Mouse (Mus musculus): ENCODE measurements at regions not wholly inside any gene's neighbourhood (a gene's known extent, or its start where the extent isn't known, plus 50 kb on each side); places are given as distances from the start of the nearest gene placed in this dataset.
A peak's percentile ranks its signal among the peaks of the same experiment; 100 is the strongest.

GRCm38 (mm10) chr15:94046186-94046585 lies 419.0 kb downstream of the Adamts20 start:
- DNase-seq (ENCODE audit: low read depth): no peak

GRCm38 (mm10) chr15:94045131-94045756 lies 420.0 kb downstream of the Adamts20 start:
- no peak for TF ChIP-seq POLR2A (IDR thresholded peaks at IDR 0.05; ENCODE audit: borderline replicate concordance, extremely low read depth, insufficient read depth, insufficient read length, poor library complexity, severe bottlenecking)
- no peak for TF ChIP-seq CTCF (IDR thresholded peaks at IDR 0.05; ENCODE audit: borderline replicate concordance, extremely low read depth, insufficient read depth, insufficient read length)
- DNase-seq (ENCODE audit: low read depth): peak; percentile 38

More at GRCm38 (mm10) chr15:94046186-94046585, 419.0 kb downstream of the Adamts20 start:
- TF ChIP-seq POLR2A (IDR thresholded peaks at IDR 0.05; ENCODE audit: borderline replicate concordance, extremely low read depth, insufficient read depth, insufficient read length, poor library complexity, severe bottlenecking) (no peak), CTCF (IDR thresholded peaks at IDR 0.05; ENCODE audit: borderline replicate concordance, extremely low read depth, insufficient read depth, insufficient read length) (no peak)

- TF ChIP-seq POLR2A (IDR thresholded peaks at IDR 0.05; ENCODE audit: borderline replicate concordance, extremely low read depth, insufficient read depth, insufficient read length, poor library complexity, severe bottlenecking) (no peak), CTCF (IDR thresholded peaks at IDR 0.05; ENCODE audit: borderline replicate concordance, extremely low read depth, insufficient read depth, insufficient read length) (no peak)
- DNase-seq (ENCODE audit: low read depth): peak; percentile 58
These were observed 432.3 kb downstream of the Adamts20 start for GRCm38 (mm10) chr15:94032957-94033356.

DNA sequence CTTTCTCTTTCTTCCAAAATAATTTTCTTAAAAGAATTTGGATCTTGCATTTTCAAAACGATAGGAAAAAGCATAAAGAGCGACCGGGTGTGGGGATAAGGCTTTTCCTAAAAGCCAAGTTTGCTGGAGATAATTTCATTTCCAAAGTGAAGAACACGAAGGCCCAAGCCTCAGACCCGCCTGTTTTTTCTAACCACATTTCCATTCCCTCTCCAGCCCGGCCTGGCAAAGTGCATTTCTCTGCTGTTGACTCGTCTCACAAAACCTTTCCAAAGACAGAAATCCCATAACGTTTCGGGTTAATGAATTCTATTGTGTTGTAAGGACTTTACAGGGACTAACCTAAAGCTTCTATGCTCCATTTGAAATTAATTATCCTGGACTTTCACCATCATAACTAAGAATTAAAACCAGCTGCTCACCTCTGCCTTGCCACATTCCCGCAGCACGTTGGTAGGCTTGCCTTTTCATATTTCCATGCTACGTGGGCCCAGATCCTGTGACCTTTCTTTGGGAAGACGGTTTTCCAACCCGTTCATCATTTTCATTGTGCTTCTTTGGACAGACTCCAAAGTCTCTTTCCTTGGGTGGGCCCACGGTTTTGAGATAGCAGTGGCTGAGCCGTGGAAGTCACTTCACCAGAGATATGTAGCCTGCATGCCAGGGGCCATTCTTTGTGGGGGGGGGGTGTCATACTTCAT lies 430.5 kb upstream of the Prickle1 start:
- no peak for TF ChIP-seq POLR2A (IDR thresholded peaks at IDR 0.05; ENCODE audit: borderline replicate concordance, extremely low read depth, insufficient read depth, insufficient read length, poor library complexity, severe bottlenecking)
- no peak for TF ChIP-seq CTCF (IDR thresholded peaks at IDR 0.05; ENCODE audit: borderline replicate concordance, extremely low read depth, insufficient read depth, insufficient read length)
- DNase-seq (ENCODE audit: low read depth): no peak

GRCm38 (mm10) chr15:94025239-94025971 lies 429.7 kb upstream of the Prickle1 start:
- TF ChIP-seq CTCF (IDR thresholded peaks at IDR 0.05; ENCODE audit: borderline replicate concordance, extremely low read depth, insufficient read depth, insufficient read length) (no peak), POLR2A (IDR thresholded peaks at IDR 0.05; ENCODE audit: borderline replicate concordance, extremely low read depth, insufficient read depth, insufficient read length, poor library complexity, severe bottlenecking) (no peak)
- DNase-seq (ENCODE audit: low read depth): peak; percentile 39

DNA sequence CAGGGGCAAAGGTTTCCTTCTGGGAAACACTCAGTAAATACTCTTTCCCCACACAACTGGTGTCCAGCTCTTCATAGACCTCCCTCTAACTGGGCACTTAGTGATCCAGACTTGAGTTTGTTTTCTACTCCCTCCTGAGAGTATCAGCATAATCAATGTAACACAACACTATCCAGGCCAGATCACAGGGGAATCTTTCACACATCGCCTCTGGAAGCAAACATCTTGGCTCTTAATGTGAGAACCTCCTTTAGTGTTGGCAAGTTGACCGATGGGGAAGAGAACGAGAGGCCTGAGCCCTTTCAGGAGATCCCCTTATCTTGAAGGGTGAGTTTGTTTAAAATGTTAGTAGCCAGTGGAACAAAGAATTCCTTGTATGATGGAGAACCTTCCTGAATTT lies 429.1 kb upstream of the Prickle1 start:
- TF ChIP-seq CTCF (IDR thresholded peaks at IDR 0.05; ENCODE audit: borderline replicate concordance, extremely low read depth, insufficient read depth, insufficient read length): no peak
- TF ChIP-seq POLR2A (IDR thresholded peaks at IDR 0.05; ENCODE audit: borderline replicate concordance, extremely low read depth, insufficient read depth, insufficient read length, poor library complexity, severe bottlenecking): no peak
- DNase-seq (ENCODE audit: low read depth): no peak

- TF ChIP-seq CTCF (IDR thresholded peaks at IDR 0.05; ENCODE audit: borderline replicate concordance, extremely low read depth, insufficient read depth, insufficient read length): no peak
- no peak for TF ChIP-seq POLR2A (IDR thresholded peaks at IDR 0.05; ENCODE audit: borderline replicate concordance, extremely low read depth, insufficient read depth, insufficient read length, poor library complexity, severe bottlenecking)
- DNase-seq (ENCODE audit: low read depth): peak; percentile 74
These were observed 428.5 kb upstream of the Prickle1 start for GRCm38 (mm10) chr15:94024126-94024730.

DNA sequence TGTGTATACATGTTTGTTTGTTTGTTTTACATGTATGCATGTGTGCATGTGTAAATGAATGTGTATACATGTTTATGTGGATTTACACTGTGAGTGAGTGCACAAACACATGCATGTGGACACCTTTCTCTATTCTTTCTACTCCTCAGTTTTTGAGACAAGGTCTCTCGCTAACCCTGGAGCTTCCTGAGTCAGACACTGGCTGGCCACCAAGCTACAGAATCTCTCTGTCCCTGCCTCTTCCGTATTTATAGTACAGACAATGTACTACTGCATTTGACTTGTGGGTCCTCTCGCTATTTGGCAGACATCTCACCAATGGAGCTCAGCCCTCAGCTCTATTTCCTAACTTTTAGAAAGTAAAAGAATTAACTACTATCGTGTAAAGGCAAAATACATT lies 427.8 kb upstream of the Prickle1 start:
- TF ChIP-seq POLR2A (IDR thresholded peaks at IDR 0.05; ENCODE audit: borderline replicate concordance, extremely low read depth, insufficient read depth, insufficient read length, poor library complexity, severe bottlenecking) (no peak), CTCF (IDR thresholded peaks at IDR 0.05; ENCODE audit: borderline replicate concordance, extremely low read depth, insufficient read depth, insufficient read length) (no peak)
- DNase-seq (ENCODE audit: low read depth): no peak

GRCm38 (mm10) chr15:94017814-94018213 lies 422.1 kb upstream of the Prickle1 start:
- no peak for DNase-seq (ENCODE audit: low read depth)
- no peak for TF ChIP-seq CTCF (IDR thresholded peaks at IDR 0.05; ENCODE audit: borderline replicate concordance, extremely low read depth, insufficient read depth, insufficient read length)
- no peak for TF ChIP-seq POLR2A (IDR thresholded peaks at IDR 0.05; ENCODE audit: borderline replicate concordance, extremely low read depth, insufficient read depth, insufficient read length, poor library complexity, severe bottlenecking)

DNA sequence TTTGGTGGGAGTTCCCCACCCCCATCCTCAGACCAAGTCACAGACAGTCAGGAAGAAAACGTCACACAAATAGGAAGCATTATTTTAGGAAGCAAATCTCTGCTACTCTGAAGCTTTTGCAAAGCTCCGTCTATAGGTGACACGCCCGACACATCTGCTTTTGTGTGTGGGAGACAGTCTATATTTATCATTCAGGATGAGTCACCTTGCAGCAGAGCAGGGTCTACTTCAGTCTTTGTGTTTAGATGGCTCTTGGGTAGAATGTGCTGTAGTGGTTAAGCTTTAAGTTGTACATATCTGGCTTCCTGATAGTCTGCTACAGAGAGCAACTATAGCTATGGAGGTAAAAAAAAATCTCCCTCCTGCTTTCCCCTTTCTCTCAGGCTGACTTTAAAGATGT lies 415.8 kb upstream of the Prickle1 start:
- no peak for DNase-seq (ENCODE audit: low read depth)
- TF ChIP-seq POLR2A (IDR thresholded peaks at IDR 0.05; ENCODE audit: borderline replicate concordance, extremely low read depth, insufficient read depth, insufficient read length, poor library complexity, severe bottlenecking) (no peak), CTCF (IDR thresholded peaks at IDR 0.05; ENCODE audit: borderline replicate concordance, extremely low read depth, insufficient read depth, insufficient read length) (no peak)

- TF ChIP-seq CTCF (IDR thresholded peaks at IDR 0.05; ENCODE audit: borderline replicate concordance, extremely low read depth, insufficient read depth, insufficient read length) (no peak), POLR2A (IDR thresholded peaks at IDR 0.05; ENCODE audit: borderline replicate concordance, extremely low read depth, insufficient read depth, insufficient read length, poor library complexity, severe bottlenecking) (no peak)
- DNase-seq (ENCODE audit: low read depth): no peak
These were observed 410.4 kb upstream of the Prickle1 start for GRCm38 (mm10) chr15:94006082-94006481.
